Mouse (Mus musculus): Measurements from ENCODE around the gene Vmn1r166. TPM values are rescaled to one million over a fixed set of nuclear protein-coding genes. Genes with fewer than 3 reads are reported as not detected.
"Not testable (repeated sequence)": the region's sequence is repeated elsewhere in the genome, so short reads cannot be mapped to it uniquely, and the experiment has no call there.

Gene Vmn1r166
- polyA plus RNA-seq (2015; fragmentation: Nextera tagmentation; extraction: Ambion mirVana) = not detected in 2 replicates

- not testable (repeated sequence) for H3K4me1 ChIP-seq (replicated peaks; ENCODE audit: control insufficient read depth, insufficient read depth, low read length); H3K9ac ChIP-seq (ENCODE audit: low read depth, low read length); H3K4me2 ChIP-seq (replicated peaks; ENCODE audit: low read depth); H3K27ac ChIP-seq (ENCODE audit: low read depth, low read length); H3K9me3 ChIP-seq (ENCODE audit: control insufficient read depth); H3K36me3 ChIP-seq (ENCODE audit: control insufficient read depth, insufficient read depth); ATAC-seq; H3K27me3 ChIP-seq (replicated peaks; ENCODE audit: control insufficient read depth, insufficient read depth, low read length); H3K4me3 ChIP-seq (ENCODE audit: low read depth, low read length)
- no CpG with 5 or more reads among the region's 2 CpGs for WGBS
These were observed at the start of gene Vmn1r166 for GRCm38 (mm10) chr7:23251582-23251981. Vmn1r166 (minus strand) TSS chr7:23251682.

GRCm38 (mm10) chr7:23300892-23301291 is 49.4 kb upstream of the Vmn1r166 start, which contains the start of gene Nlrp4e:
Nlrp4e (plus strand) TSS chr7:23301192.
- WGBS = 89% methylated on average over 3 of the region's 3 CpGs
- H3K9ac ChIP-seq (ENCODE audit: low read depth, low read length); ATAC-seq; H3K27ac ChIP-seq (ENCODE audit: low read depth, low read length); H3K4me3 ChIP-seq (ENCODE audit: low read depth, low read length); H3K4me2 ChIP-seq (replicated peaks; ENCODE audit: low read depth); H3K9me3 ChIP-seq (ENCODE audit: control insufficient read depth); H3K27me3 ChIP-seq (replicated peaks; ENCODE audit: control insufficient read depth, insufficient read depth, low read length); H3K4me1 ChIP-seq (replicated peaks; ENCODE audit: control insufficient read depth, insufficient read depth, low read length); H3K36me3 ChIP-seq (ENCODE audit: control insufficient read depth, insufficient read depth): not testable (repeated sequence)

GRCm38 (mm10) chr7:23278800-23279199 is 27.3 kb upstream of the Vmn1r166 start, which contains the start of gene Gm6902:
Gm6902 (minus strand) TSS chr7:23278900.
- H3K9ac ChIP-seq (ENCODE audit: low read depth, low read length); ATAC-seq; H3K9me3 ChIP-seq (ENCODE audit: control insufficient read depth); H3K4me3 ChIP-seq (ENCODE audit: low read depth, low read length); H3K36me3 ChIP-seq (ENCODE audit: control insufficient read depth, insufficient read depth); H3K4me1 ChIP-seq (replicated peaks; ENCODE audit: control insufficient read depth, insufficient read depth, low read length); H3K27ac ChIP-seq (ENCODE audit: low read depth, low read length); H3K4me2 ChIP-seq (replicated peaks; ENCODE audit: low read depth); H3K27me3 ChIP-seq (replicated peaks; ENCODE audit: control insufficient read depth, insufficient read depth, low read length): not testable (repeated sequence)
- no CpG with 5 or more reads among the region's 2 CpGs for WGBS

- not testable (repeated sequence) for H3K9ac ChIP-seq (ENCODE audit: low read depth, low read length); H3K4me1 ChIP-seq (replicated peaks; ENCODE audit: control insufficient read depth, insufficient read depth, low read length); H3K36me3 ChIP-seq (ENCODE audit: control insufficient read depth, insufficient read depth); H3K27ac ChIP-seq (ENCODE audit: low read depth, low read length); H3K27me3 ChIP-seq (replicated peaks; ENCODE audit: control insufficient read depth, insufficient read depth, low read length); H3K4me3 ChIP-seq (ENCODE audit: low read depth, low read length); ATAC-seq; H3K9me3 ChIP-seq (ENCODE audit: control insufficient read depth); H3K4me2 ChIP-seq (replicated peaks; ENCODE audit: low read depth)
- whole genome bisulfite sequencing = no CpG with 5 or more reads among the region's 3 CpGs
These were observed 34.5 kb downstream of the Vmn1r166 start, which contains the start of gene Vmn1r165 for GRCm38 (mm10) chr7:23217032-23217431. Vmn1r165 (plus strand) TSS chr7:23217332.

Other genes starting within 250 kb of the Vmn1r166 start
- not detected in 2 replicates for gene Gm4216, start 231.8 kb downstream of the Vmn1r166 start, polyA plus RNA-seq (2015; fragmentation: Nextera tagmentation; extraction: Ambion mirVana)
- gene Vmn1r163, start 196.1 kb downstream of the Vmn1r166 start, polyA plus RNA-seq (2015; fragmentation: Nextera tagmentation; extraction: Ambion mirVana) = not detected in 2 replicates
- not detected in 2 replicates for gene Gm8720, start 184.2 kb downstream of the Vmn1r166 start, polyA plus RNA-seq (2015; fragmentation: Nextera tagmentation; extraction: Ambion mirVana)
- not detected in 2 replicates for gene Gm10662, start 107.2 kb downstream of the Vmn1r166 start, polyA plus RNA-seq (2015; fragmentation: Nextera tagmentation; extraction: Ambion mirVana)
- gene Vmn1r165, start 34.4 kb downstream of the Vmn1r166 start, polyA plus RNA-seq (2015; fragmentation: Nextera tagmentation; extraction: Ambion mirVana) = not detected in 2 replicates
- not detected in 2 replicates for gene Gm6902, start 27.2 kb upstream of the Vmn1r166 start, polyA plus RNA-seq (2015; fragmentation: Nextera tagmentation; extraction: Ambion mirVana)
- gene Nlrp4e, start 49.5 kb upstream of the Vmn1r166 start, polyA plus RNA-seq (2015; fragmentation: Nextera tagmentation; extraction: Ambion mirVana) = not detected in 2 replicates
- gene Nlrp5, start 134.2 kb upstream of the Vmn1r166 start, polyA plus RNA-seq (2015; fragmentation: Nextera tagmentation; extraction: Ambion mirVana) = not detected in 2 replicates